Mouse (Mus musculus): ENCODE measurements around the gene Grin2b.
"Not testable (repeated sequence)": the region's sequence is repeated elsewhere in the genome, so short reads cannot be mapped to it uniquely, and the experiment has no call there.

The Grin2b gene

DNA sequence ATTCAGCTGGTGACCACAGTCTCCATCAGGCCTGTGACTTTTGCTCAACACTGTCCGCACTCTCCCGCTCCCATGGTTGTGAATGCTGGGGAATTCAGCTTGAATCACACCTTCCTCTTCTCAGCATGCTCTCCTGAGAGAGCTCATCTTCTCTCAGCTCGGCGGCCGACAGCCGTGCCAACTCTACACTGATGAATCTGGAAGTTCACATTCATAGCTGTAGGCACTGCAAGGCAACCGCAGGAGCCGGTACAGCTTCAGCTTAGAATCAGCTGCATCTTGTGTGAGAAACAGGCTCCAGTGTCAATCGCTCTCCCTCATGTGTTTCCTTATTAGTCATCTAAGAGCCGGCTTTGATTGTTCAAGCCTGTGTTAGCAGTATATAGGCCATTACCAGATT is 272.9 kb downstream of the Grin2b start:
- no peak for DNase-seq (ENCODE audit: low read depth, low spot score)

DNA sequence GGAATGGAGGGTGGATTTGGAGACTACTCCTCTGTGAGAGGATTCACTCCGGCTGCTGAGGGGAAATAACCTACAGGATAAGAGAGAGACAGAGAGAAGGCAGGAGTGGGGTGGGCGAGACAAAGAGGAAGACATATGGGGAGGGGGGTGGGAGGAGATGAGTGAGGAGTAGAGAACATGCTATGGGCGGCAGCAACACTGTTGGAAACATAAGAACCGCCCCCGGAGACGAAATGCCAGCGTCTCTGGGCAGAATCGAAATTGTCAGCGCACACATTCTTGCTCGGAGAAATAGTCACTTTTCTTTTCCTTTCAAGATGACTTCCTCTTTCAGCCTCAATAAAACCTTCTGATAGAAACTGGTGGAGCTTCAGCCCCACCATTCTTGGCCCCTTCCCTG is 274.1 kb downstream of the Grin2b start:
- no peak for DNase-seq (ENCODE audit: low read depth, low spot score)

DNA sequence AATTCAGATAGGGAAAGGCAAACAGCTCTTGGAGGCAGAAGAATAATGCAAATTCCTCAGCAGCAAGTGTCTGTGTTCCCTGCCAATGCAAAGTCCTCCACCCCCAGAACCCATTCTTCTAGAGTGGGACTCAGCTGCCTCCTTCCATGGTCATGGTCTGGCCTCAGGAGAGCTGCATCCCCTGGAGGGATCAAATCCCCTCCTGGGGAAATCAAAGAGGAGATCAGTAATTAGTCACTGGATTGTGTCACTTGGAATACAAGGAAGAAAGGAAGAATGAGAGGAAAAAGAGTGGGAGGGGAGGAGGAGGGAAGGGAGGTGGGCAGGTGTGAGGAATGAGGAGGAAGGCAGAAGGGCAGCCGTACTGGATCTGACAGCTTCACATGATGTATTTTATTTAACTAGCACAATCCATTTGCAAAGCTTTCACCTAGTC is 278.5 kb downstream of the Grin2b start:
- DNase-seq (ENCODE audit: low read depth, low spot score): no peak

- peak; percentile 20 for DNase-seq (ENCODE audit: low read depth, low spot score)
These were observed 290.7 kb downstream of the Grin2b start for GRCm38 (mm10) chr6:135882611-135883010.

DNA sequence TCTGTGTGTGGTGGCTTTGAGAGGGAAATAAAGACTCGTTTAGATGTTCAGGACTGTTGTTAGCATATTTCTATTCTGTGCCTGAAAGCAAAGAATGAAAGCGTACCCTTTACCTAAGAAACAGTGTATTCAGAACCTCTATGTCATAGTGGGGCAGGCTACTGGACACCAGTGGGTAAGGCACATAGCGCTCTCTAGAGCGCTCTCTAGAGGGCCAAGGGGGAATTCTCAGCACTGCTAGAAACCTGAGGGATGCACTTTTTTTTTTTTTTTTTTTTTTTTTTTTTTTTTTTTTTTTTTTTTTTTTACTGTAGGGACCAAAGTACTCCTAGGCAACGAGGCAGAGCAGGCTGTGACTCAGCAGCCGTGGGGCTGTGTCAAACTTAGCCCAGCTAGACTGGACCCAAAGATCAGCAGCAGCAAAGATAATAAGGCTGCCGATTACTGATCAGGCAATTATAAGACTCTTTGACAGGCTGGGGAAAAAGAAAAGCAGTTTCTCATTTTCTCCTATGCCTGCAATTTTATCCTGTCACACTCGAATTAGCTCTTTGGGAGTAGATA is 297.1 kb downstream of the Grin2b start:
- no peak for DNase-seq (ENCODE audit: low read depth, low spot score)

GRCm38 (mm10) chr6:135874626-135875025 is 298.7 kb downstream of the Grin2b start:
- no peak for DNase-seq (ENCODE audit: low read depth, low spot score)

GRCm38 (mm10) chr6:135865832-135866231 is 307.5 kb downstream of the Grin2b start:
- DNase-seq (ENCODE audit: low read depth, low spot score): no peak

GRCm38 (mm10) chr6:135863965-135864364 is 309.3 kb downstream of the Grin2b start:
- DNase-seq (ENCODE audit: low read depth, low spot score): no peak

- DNase-seq (ENCODE audit: low read depth, low spot score): no peak
These were observed 313.8 kb downstream of the Grin2b start for GRCm38 (mm10) chr6:135859502-135859901.

DNA sequence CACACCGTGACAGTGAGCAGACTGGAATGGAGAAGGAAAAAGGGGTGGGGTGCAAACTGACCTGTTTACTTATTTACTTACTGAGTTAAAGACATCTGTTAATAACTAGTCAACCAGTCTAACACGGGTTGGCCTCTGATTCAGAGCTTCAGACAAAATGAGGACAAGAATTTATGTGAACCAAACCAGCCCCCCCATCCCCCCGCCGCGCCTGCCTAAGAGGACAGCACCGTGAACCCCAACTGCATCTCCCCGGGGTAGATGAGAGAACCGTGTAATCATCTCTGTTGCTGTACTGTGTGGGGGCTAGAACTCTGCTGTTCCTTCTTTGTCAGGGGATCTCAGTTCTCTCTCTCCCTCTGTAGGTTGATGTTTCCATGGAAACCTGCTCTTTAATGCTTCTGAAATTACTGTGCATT is 319.1 kb downstream of the Grin2b start:
- DNase-seq (ENCODE audit: low read depth, low spot score): no peak

DNA sequence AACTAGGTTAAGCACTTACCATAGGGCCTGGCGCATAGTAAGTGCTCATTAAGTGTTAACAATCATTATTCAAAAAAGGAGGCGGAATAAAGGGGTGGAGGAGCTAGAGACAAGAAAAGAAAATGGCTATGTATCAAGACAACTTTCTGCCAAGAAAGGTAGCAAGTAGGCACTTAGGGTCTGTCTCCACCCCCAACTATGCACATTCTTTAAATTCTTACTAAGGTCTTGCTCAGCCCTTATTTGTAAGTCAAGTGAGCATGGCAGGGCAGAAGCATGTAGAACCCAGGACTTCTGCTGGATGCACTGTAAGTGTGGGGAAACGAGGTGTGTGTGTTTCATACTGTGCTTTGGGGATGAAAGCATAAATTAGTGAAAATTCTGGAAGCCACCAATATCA is 329.6 kb downstream of the Grin2b start:
- DNase-seq (ENCODE audit: low read depth, low spot score): no peak

GRCm38 (mm10) chr6:135836353-135836752 is 337.0 kb downstream of the Grin2b start:
- no peak for DNase-seq (ENCODE audit: low read depth, low spot score)

- no peak for DNase-seq (ENCODE audit: low read depth, low spot score)
These were observed 339.8 kb downstream of the Grin2b start for GRCm38 (mm10) chr6:135833542-135833941.

GRCm38 (mm10) chr6:135832041-135832440 is 341.3 kb downstream of the Grin2b start:
- no peak for DNase-seq (ENCODE audit: low read depth, low spot score)

- no peak for DNase-seq (ENCODE audit: low read depth, low spot score)
These were observed 342.3 kb downstream of the Grin2b start for GRCm38 (mm10) chr6:135831032-135831431.

- DNase-seq (ENCODE audit: low read depth, low spot score): no peak
These were observed 343.9 kb downstream of the Grin2b start for GRCm38 (mm10) chr6:135829458-135829857.

- DNase-seq (ENCODE audit: low read depth, low spot score): no peak
These were observed 344.3 kb downstream of the Grin2b start for GRCm38 (mm10) chr6:135828976-135829375.

DNA sequence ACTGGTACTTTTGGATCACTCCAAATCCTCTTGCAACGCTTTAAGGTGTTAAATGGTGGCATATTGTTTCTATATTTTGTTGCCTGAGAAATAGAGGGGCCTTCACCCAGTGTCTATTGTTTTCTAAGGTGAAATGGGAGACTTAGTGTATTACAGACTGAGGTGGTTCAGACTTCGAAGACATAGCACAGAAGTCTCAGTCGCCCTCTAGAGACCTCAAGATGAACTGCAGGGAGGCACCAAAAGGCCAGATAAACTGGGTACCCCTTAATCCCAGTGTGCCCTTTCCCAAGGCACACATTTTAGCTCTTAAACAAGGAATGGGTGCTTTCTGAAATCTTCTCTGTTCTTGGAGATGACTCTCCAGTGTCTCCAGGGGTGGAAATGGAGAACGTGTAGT is 345.4 kb downstream of the Grin2b start:
- peak; percentile 43 for DNase-seq (ENCODE audit: low read depth, low spot score)

- DNase-seq (ENCODE audit: low read depth, low spot score): no peak
These were observed 346.0 kb downstream of the Grin2b start for GRCm38 (mm10) chr6:135827317-135827716.

- not testable (repeated sequence) for DNase-seq (ENCODE audit: low read depth, low spot score)
These were observed 346.5 kb downstream of the Grin2b start for GRCm38 (mm10) chr6:135826776-135827175.

- no peak for DNase-seq (ENCODE audit: low read depth, low spot score)
These were observed 355.9 kb downstream of the Grin2b start for GRCm38 (mm10) chr6:135817391-135817790.

- no peak for DNase-seq (ENCODE audit: low read depth, low spot score)
These were observed 359.6 kb downstream of the Grin2b start for GRCm38 (mm10) chr6:135813755-135814154.

DNA sequence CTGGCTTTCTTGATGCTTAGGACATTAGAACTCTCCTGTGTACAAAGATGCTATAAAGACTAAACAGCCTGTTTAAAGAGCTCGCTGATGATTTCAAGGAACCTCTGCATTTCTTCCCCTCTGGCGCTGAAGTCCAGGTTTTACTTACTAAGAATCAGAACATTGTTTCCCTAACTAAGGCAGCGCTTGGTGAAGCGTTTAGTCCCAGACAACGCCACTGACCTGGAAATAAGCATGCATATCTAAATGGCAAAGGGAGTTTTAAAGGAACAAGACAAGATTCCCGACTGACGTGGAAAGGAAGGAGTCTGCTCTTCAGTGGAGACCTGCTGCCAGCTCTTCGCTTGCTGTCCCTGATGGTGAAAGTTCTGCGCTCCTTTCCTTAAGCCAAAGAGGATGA is 367.9 kb downstream of the Grin2b start:
- DNase-seq (ENCODE audit: low read depth, low spot score): no peak

GRCm38 (mm10) chr6:135799949-135800348 is 373.4 kb downstream of the Grin2b start:
- no peak for DNase-seq (ENCODE audit: low read depth, low spot score)

Data from forelimb bud, embryonic 11.5 days (tissue).